Mouse (Mus musculus): Measurements from ENCODE around the gene Ghr. TPM values are rescaled to one million over a fixed set of nuclear protein-coding genes. Genes with fewer than 3 reads are reported as not detected.
A peak's percentile ranks its signal among the peaks of the same experiment; 100 is the strongest.

Ghr gene
- polyA plus RNA-seq, 1 experiment: 215 TPM

GRCm38 (mm10) chr15:3445285-3445909 lies 137.9 kb downstream of the Ghr start:
- no peak overlapping the region for H3K27ac ChIP-seq (replicated peaks; ENCODE audit: low read depth, low read length)
- H3K4me1 ChIP-seq (ENCODE audit: control insufficient read depth, insufficient read depth, insufficient read length, low read length): 0 out of 2 replicates have a peak, but pooled peaks cover 4% of the 10 kb centered on the region
- no peak overlapping the region for H3K4me3 ChIP-seq (ENCODE audit: insufficient read depth, low read depth, low read length)

- no peak overlapping the region for H3K4me3 ChIP-seq (ENCODE audit: insufficient read depth, low read depth, low read length)
- no peak overlapping the region for H3K27ac ChIP-seq (replicated peaks; ENCODE audit: low read depth, low read length)
- no peaks in the 10 kb centered on the region for H3K4me1 ChIP-seq (ENCODE audit: control insufficient read depth, insufficient read depth, insufficient read length, low read length)
Observed at GRCm38 (mm10) chr15:3444448-3445020, 138.8 kb downstream of the Ghr start.

- no peaks in the 10 kb centered on the region for H3K4me1 ChIP-seq (ENCODE audit: control insufficient read depth, insufficient read depth, insufficient read length, low read length)
- no peak overlapping the region for H3K4me3 ChIP-seq (ENCODE audit: insufficient read depth, low read depth, low read length)
- H3K27ac ChIP-seq (replicated peaks; ENCODE audit: low read depth, low read length): no peak overlapping the region
Observed at GRCm38 (mm10) chr15:3441506-3442286, 141.6 kb downstream of the Ghr start.

GRCm38 (mm10) chr15:3437381-3437780 lies 145.9 kb downstream of the Ghr start:
- Histone ChIP-seq H3K4me3 (ENCODE audit: insufficient read depth, low read depth, low read length) (no peak overlapping the region), H3K27ac (replicated peaks; ENCODE audit: low read depth, low read length) (peak overlapping the region; percentile 38), H3K4me1 (ENCODE audit: control insufficient read depth, insufficient read depth, insufficient read length, low read length) (peaks cover 21% of the 10 kb centered on the region)

GRCm38 (mm10) chr15:3435637-3436036 lies 147.7 kb downstream of the Ghr start:
- Histone ChIP-seq H3K4me3 (ENCODE audit: insufficient read depth, low read depth, low read length) (no peak overlapping the region), H3K4me1 (ENCODE audit: control insufficient read depth, insufficient read depth, insufficient read length, low read length) (peaks cover 21% of the 10 kb centered on the region), H3K27ac (replicated peaks; ENCODE audit: low read depth, low read length) (peak overlapping the region; percentile 79)

- Histone ChIP-seq H3K4me3 (ENCODE audit: insufficient read depth, low read depth, low read length) (no peak overlapping the region), H3K27ac (replicated peaks; ENCODE audit: low read depth, low read length) (peak overlapping the region; percentile 68), H3K4me1 (ENCODE audit: control insufficient read depth, insufficient read depth, insufficient read length, low read length) (peaks cover 21% of the 10 kb centered on the region)
Observed at GRCm38 (mm10) chr15:3434461-3434860, 148.8 kb downstream of the Ghr start.

GRCm38 (mm10) chr15:3433281-3433680 lies 150.0 kb downstream of the Ghr start:
- H3K4me1 ChIP-seq (ENCODE audit: control insufficient read depth, insufficient read depth, insufficient read length, low read length): peaks cover 21% of the 10 kb centered on the region
- H3K27ac ChIP-seq (replicated peaks; ENCODE audit: low read depth, low read length): peak overlapping the region; percentile 34
- no peak overlapping the region for H3K4me3 ChIP-seq (ENCODE audit: insufficient read depth, low read depth, low read length)

- no peak overlapping the region for H3K4me3 ChIP-seq (ENCODE audit: insufficient read depth, low read depth, low read length)
- no peak overlapping the region for H3K27ac ChIP-seq (replicated peaks; ENCODE audit: low read depth, low read length)
- H3K4me1 ChIP-seq (ENCODE audit: control insufficient read depth, insufficient read depth, insufficient read length, low read length): peaks cover 21% of the 10 kb centered on the region
Observed at GRCm38 (mm10) chr15:3432823-3433222, 150.5 kb downstream of the Ghr start.

GRCm38 (mm10) chr15:3429417-3429816 lies 153.9 kb downstream of the Ghr start:
- Histone ChIP-seq H3K4me1 (ENCODE audit: control insufficient read depth, insufficient read depth, insufficient read length, low read length) (peaks cover 8% of the 10 kb centered on the region), H3K27ac (replicated peaks; ENCODE audit: low read depth, low read length) (no peak overlapping the region), H3K4me3 (ENCODE audit: insufficient read depth, low read depth, low read length) (no peak overlapping the region)

GRCm38 (mm10) chr15:3429001-3429400 lies 154.3 kb downstream of the Ghr start:
- no peak overlapping the region for H3K4me3 ChIP-seq (ENCODE audit: insufficient read depth, low read depth, low read length)
- no peak overlapping the region for H3K27ac ChIP-seq (replicated peaks; ENCODE audit: low read depth, low read length)
- peaks cover 6% of the 10 kb centered on the region; the same call in 1 of the 2 replicates for H3K4me1 ChIP-seq (ENCODE audit: control insufficient read depth, insufficient read depth, insufficient read length, low read length)

- H3K4me1 ChIP-seq (ENCODE audit: control insufficient read depth, insufficient read depth, insufficient read length, low read length): no peaks in the 10 kb centered on the region
- H3K4me3 ChIP-seq (ENCODE audit: insufficient read depth, low read depth, low read length): no peak overlapping the region
- no peak overlapping the region for H3K27ac ChIP-seq (replicated peaks; ENCODE audit: low read depth, low read length)
Observed at GRCm38 (mm10) chr15:3426401-3426800, 156.9 kb downstream of the Ghr start.

- Histone ChIP-seq H3K27ac (replicated peaks; ENCODE audit: low read depth, low read length) (no peak overlapping the region), H3K4me1 (ENCODE audit: control insufficient read depth, insufficient read depth, insufficient read length, low read length) (no peaks in the 10 kb centered on the region)
Observed at GRCm38 (mm10) chr15:3423177-3423576, 160.1 kb downstream of the Ghr start.

GRCm38 (mm10) chr15:3417699-3418098 lies 165.6 kb downstream of the Ghr start:
- Histone ChIP-seq H3K4me3 (ENCODE audit: insufficient read depth, low read depth, low read length) (no peak overlapping the region), H3K4me1 (ENCODE audit: control insufficient read depth, insufficient read depth, insufficient read length, low read length) (no peaks in the 10 kb centered on the region), H3K27ac (replicated peaks; ENCODE audit: low read depth, low read length) (no peak overlapping the region)

More at GRCm38 (mm10) chr15:3423177-3423576, 160.1 kb downstream of the Ghr start:
- no peak overlapping the region for H3K4me3 ChIP-seq (ENCODE audit: insufficient read depth, low read depth, low read length)

- no peak overlapping the region for H3K4me3 ChIP-seq (ENCODE audit: insufficient read depth, low read depth, low read length)
- no peaks in the 10 kb centered on the region for H3K4me1 ChIP-seq (ENCODE audit: control insufficient read depth, insufficient read depth, insufficient read length, low read length)
- no peak overlapping the region for H3K27ac ChIP-seq (replicated peaks; ENCODE audit: low read depth, low read length)
Observed at GRCm38 (mm10) chr15:3413103-3413502, 170.2 kb downstream of the Ghr start.

GRCm38 (mm10) chr15:3408478-3408877 lies 174.8 kb downstream of the Ghr start:
- Histone ChIP-seq H3K4me3 (ENCODE audit: insufficient read depth, low read depth, low read length) (no peak overlapping the region), H3K4me1 (ENCODE audit: control insufficient read depth, insufficient read depth, insufficient read length, low read length) (no peaks in the 10 kb centered on the region), H3K27ac (replicated peaks; ENCODE audit: low read depth, low read length) (no peak overlapping the region)

Measured in brown adipose tissue, adult 24 weeks (tissue).